Mouse (Mus musculus): ENCODE measurements around the gene S100a6. TPM values are rescaled to one million over a fixed set of nuclear protein-coding genes. Genes with fewer than 3 reads are reported as not detected.

The S100a6 gene
- polyA plus RNA-seq, 1 experiment from 2014 or later, result 37.8 TPM

DNA sequence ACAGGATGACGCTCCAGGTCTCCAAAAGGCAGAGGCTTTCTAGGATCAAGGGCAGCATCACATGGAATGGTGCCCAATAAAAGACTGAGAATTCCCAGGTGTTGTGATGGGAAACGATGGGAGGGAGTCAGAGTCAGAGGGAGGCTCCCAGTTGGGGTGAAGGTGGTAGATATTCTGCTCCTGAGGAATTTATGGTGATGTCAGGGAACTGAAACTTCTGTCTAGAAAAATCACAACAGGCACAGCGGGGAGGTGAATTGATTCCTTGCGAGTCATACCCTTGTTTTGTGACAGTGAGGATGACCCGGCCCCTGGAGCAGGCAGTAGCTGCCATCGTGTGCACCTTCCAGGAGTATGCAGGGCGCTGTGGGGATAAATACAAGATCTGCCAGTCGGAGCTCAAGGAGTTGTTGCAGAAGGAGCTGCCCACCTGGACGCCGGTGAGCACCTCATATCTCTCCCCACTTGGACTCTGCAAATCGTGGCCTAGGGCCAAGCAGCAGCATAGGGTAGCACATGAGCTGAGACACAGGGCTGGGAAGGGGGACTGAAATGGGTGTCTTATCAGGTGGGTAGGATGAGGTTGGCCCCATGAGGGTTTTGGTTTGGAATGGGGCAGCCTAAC lies 11.1 kb upstream of the S100a6 start, which contains the start of gene Gm42674:
Gene Gm42674 (plus strand): TSS at position 419 of the 625 bp plus-strand sequence.
- Histone ChIP-seq H3K27ac (no peak within 1 kb of the TSS), H3K4me2 (replicated peaks) (no peak within 1 kb of the TSS), H3K27me3 (no peaks in the 10 kb centered on the region), H3K4me3 (no peak within 1 kb of the TSS), H3K4me1 (peaks cover 36% of the 10 kb centered on the region), H3K9me3 (no peaks in the 10 kb centered on the region), H3K9ac (no peak within 1 kb of the TSS), H3K36me3 (no peaks in the 10 kb centered on the region)
- WGBS, result 86% methylated on average over 11 of the region's 11 CpGs
- ATAC-seq (ENCODE audit: insufficient number of reproducible peaks, insufficient read depth, low FRiP score, low TSS enrichment), result no peak

DNA sequence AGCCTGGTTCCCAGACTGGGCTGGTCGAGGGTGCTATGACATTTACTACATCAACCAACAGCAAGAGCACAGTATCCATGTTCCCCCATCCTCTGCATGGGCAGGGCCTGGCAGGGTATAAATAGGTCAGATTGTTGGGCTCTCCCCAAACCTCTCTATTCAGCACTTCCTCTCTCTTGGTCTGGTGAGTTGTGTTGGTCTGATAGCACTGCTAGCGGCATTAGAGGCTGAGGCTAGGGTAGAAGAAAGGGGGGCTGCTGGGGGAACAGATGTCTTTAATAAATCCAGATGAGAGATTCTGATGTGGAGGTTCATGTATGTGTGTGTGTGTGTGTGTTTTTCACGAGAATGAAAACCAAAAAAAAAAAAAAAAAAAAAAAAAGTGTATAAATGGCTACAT lies 9.1 kb upstream of the S100a6 start, which contains the start of gene S100a4:
Gene S100a4 (plus strand): TSS at position 149 of the 400 bp plus-strand sequence.
- no peaks in the 10 kb centered on the region for H3K9me3 ChIP-seq
- H3K4me1 ChIP-seq, result peaks cover 30% of the 10 kb centered on the region
- peak within 1 kb of the TSS; percentile 90 for H3K27ac ChIP-seq
- 0 out of 2 replicates have a peak within 1 kb of the TSS, but pooled peaks have one; percentile 2 for H3K4me2 ChIP-seq (replicated peaks)
- H3K4me3 ChIP-seq, result no peak within 1 kb of the TSS
- no peaks in the 10 kb centered on the region for H3K36me3 ChIP-seq
- no peak within 1 kb of the TSS for H3K9ac ChIP-seq
- H3K27me3 ChIP-seq, result no peaks in the 10 kb centered on the region
- ATAC-seq (ENCODE audit: insufficient number of reproducible peaks, insufficient read depth, low FRiP score, low TSS enrichment), result peak; percentile 62; the same call in 1 of the 2 replicates
- 23% methylated on average over 3 of the region's 3 CpGs for WGBS

DNA sequence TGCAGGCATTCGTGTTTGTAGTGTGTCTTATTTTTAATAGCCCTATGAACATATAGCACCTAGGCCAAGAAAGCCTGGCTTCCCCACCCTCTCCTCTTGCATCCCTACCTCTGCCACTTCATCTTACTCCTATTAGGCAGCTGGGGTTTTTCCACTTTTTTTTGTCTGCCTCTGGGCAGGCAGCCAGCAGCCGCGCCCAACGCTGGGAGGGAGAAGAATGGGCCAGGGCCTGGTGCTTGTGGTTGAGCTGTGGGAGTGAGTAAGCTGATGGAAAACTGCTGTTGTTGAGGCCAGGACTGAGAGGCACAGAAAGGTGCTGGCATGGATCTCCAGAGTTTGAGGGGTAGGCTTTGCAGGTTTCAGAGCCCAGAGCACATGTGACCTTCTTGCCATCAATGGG lies 8.3 kb upstream of the S100a6 start:
- WGBS, result 36% methylated on average over 4 of the region's 4 CpGs
- Histone ChIP-seq H3K27me3 (no peaks in the 10 kb centered on the region), H3K4me3 (no peak overlapping the region), H3K4me2 (replicated peaks) (0 out of 2 replicates have a peak overlapping the region, but pooled peaks have one; percentile 2), H3K4me1 (peaks cover 30% of the 10 kb centered on the region), H3K9me3 (no peaks in the 10 kb centered on the region), H3K27ac (peak overlapping the region; percentile 90), H3K36me3 (no peaks in the 10 kb centered on the region), H3K9ac (no peak overlapping the region)
- peak; percentile 64; the same call in 1 of the 2 replicates for ATAC-seq (ENCODE audit: insufficient number of reproducible peaks, insufficient read depth, low FRiP score, low TSS enrichment)

DNA sequence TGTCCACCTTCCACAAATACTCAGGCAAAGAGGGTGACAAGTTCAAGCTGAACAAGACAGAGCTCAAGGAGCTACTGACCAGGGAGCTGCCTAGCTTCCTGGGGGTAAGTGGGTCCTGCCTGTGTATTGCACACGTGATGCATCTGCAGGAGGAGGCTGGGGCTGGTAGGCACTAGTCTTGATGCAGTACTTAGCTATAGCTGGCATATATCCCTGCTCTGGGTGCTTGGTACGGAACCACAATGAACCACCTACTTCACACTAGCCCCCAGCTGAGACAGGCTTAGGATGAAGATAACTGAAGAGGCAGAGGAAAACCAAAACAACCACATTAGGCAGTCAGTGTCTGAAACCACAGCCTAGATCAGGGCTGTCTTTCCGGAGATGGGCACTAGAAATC lies 7.6 kb upstream of the S100a6 start:
- Histone ChIP-seq H3K27me3 (no peaks in the 10 kb centered on the region), H3K9me3 (no peaks in the 10 kb centered on the region), H3K4me3 (no peak overlapping the region), H3K4me2 (replicated peaks) (no peak overlapping the region), H3K9ac (no peak overlapping the region), H3K36me3 (no peaks in the 10 kb centered on the region), H3K27ac (peak overlapping the region; percentile 90), H3K4me1 (peaks cover 30% of the 10 kb centered on the region)
- 65% methylated on average over 3 of the region's 3 CpGs for WGBS
- ATAC-seq (ENCODE audit: insufficient number of reproducible peaks, insufficient read depth, low FRiP score, low TSS enrichment), result no peak

DNA sequence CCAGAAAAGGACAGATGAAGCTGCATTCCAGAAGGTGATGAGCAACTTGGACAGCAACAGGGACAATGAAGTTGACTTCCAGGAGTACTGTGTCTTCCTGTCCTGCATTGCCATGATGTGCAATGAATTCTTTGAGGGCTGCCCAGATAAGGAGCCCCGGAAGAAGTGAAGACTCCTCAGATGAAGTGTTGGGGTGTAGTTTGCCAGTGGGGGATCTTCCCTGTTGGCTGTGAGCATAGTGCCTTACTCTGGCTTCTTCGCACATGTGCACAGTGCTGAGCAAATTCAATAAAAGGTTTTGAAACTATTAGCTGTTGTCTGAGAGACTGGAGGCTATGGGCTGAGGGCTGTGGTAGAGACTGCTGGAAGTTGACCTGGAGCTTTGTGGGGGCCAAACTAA lies 6.9 kb upstream of the S100a6 start:
- Histone ChIP-seq H3K4me2 (replicated peaks) (no peak overlapping the region), H3K27me3 (no peaks in the 10 kb centered on the region), H3K9me3 (no peaks in the 10 kb centered on the region), H3K4me3 (no peak overlapping the region), H3K27ac (peak overlapping the region; percentile 90), H3K36me3 (no peaks in the 10 kb centered on the region), H3K9ac (no peak overlapping the region), H3K4me1 (peaks cover 33% of the 10 kb centered on the region)
- WGBS, result 59% methylated on average over 2 of the region's 2 CpGs
- no peak for ATAC-seq (ENCODE audit: insufficient number of reproducible peaks, insufficient read depth, low FRiP score, low TSS enrichment)

DNA sequence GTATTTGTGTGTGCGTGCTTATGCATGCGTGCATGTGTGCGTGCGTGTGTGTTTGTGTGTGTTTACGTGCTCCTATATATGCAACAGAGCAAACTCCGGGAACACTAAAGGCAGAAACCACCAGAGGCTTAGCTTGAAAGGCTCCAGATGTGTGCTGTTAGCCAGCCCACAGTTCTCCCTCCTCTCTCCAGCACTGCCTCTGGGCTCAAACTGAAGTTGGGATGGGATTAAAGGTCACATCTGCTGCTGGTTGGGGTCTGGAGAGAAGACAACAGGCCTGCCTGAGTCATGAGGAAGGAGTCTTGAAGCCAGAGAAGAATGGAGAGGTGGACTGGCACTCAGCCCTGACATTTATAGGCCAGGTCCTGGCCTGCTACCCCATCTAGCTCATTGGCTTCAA lies 6.5 kb upstream of the S100a6 start:
- Histone ChIP-seq H3K9me3 (no peaks in the 10 kb centered on the region), H3K4me3 (no peak overlapping the region), H3K27me3 (no peaks in the 10 kb centered on the region), H3K27ac (peak overlapping the region; percentile 90), H3K4me1 (peaks cover 35% of the 10 kb centered on the region), H3K4me2 (replicated peaks) (no peak overlapping the region), H3K36me3 (no peaks in the 10 kb centered on the region), H3K9ac (no peak overlapping the region)
- peak; percentile 42; the same call in 1 of the 2 replicates for ATAC-seq (ENCODE audit: insufficient number of reproducible peaks, insufficient read depth, low FRiP score, low TSS enrichment)
- 47% methylated on average over 6 of the region's 6 CpGs for WGBS

DNA sequence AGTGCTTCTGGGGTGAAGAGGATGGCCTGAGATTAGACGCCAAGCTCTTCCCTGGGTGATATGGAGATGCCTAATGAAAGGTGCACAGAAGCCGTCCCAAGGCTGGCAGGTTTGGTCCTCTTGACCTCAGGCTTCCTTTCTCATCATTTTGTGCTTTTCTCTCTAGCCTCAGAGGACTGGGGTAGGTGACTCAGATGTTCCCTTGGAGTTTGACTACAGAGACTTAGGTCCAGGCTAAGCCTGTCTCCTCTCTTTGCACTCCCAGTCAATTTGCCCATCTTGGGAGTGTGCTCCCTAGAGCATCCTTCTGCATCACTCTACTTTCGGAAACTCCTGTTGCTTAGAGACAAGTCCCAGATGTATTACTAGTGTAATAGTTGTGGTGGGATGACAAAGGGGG lies 5.3 kb upstream of the S100a6 start:
- 83% methylated on average over 3 of the region's 3 CpGs for WGBS
- no peak overlapping the region for H3K9ac ChIP-seq
- no peaks in the 10 kb centered on the region for H3K9me3 ChIP-seq
- H3K27ac ChIP-seq, result no peak overlapping the region
- H3K4me3 ChIP-seq, result no peak overlapping the region
- peaks cover 35% of the 10 kb centered on the region for H3K4me1 ChIP-seq
- H3K36me3 ChIP-seq, result no peaks in the 10 kb centered on the region
- ATAC-seq (ENCODE audit: insufficient number of reproducible peaks, insufficient read depth, low FRiP score, low TSS enrichment), result no peak
- H3K4me2 ChIP-seq (replicated peaks), result no peak overlapping the region
- no peaks in the 10 kb centered on the region for H3K27me3 ChIP-seq

DNA sequence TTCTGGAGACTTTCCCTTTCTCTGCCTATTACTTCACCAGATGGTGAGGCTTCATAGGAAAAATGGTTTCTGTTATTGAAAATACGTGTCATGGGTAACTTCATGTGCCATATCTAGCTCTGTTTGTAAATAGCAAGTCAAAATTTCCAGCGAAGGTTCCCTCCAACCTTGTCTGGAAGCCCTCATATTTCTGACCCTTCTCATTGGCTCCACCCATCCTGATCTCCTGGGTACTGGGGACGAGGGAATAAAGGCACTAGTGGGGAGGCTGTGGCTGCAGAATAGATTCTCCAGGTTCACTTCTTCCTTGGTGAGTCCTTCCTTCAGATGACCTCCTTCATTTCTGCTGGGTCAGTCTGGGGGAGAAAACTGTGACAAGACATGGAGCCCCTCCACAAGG lies 4.5 kb upstream of the S100a6 start, which contains the start of gene S100a5:
Gene S100a5 (plus strand): TSS at position 301 of the 400 bp plus-strand sequence.
- Histone ChIP-seq H3K9ac (no peak within 1 kb of the TSS), H3K27me3 (0 out of 2 replicates have a peak, but pooled peaks cover 2% of the 10 kb centered on the region), H3K36me3 (no peaks in the 10 kb centered on the region), H3K4me1 (peaks cover 40% of the 10 kb centered on the region), H3K9me3 (no peaks in the 10 kb centered on the region), H3K4me2 (replicated peaks) (no peak within 1 kb of the TSS), H3K27ac (no peak within 1 kb of the TSS), H3K4me3 (no peak within 1 kb of the TSS)
- ATAC-seq (ENCODE audit: insufficient number of reproducible peaks, insufficient read depth, low FRiP score, low TSS enrichment), result no peak
- 63% methylated on average over 3 of the region's 3 CpGs for WGBS

DNA sequence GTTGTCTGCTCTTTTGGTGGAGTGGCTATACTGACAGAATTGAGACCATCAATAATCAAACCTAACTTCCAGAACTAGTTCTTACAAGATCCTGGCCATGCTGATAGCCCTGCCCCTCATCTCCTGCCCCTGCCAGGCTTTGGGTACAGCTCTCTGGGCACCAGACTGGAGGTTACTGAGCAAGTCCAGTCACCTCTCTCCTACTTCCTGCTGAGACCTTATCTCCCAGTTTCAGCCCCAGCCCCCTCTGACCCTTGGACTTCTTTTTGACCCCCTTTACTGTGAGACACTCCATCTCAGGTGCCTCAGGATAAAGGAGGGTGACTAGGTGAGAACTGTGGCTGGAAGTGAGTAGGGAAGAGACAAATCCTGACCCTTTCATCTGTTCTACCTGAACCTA lies 3.6 kb upstream of the S100a6 start:
- Histone ChIP-seq H3K9ac (no peak overlapping the region), H3K4me1 (peaks cover 41% of the 10 kb centered on the region), H3K36me3 (no peaks in the 10 kb centered on the region), H3K4me2 (replicated peaks) (no peak overlapping the region), H3K27me3 (peaks cover 2% of the 10 kb centered on the region; the same call in 1 of the 2 replicates), H3K9me3 (no peaks in the 10 kb centered on the region), H3K27ac (no peak overlapping the region), H3K4me3 (no peak overlapping the region)
- ATAC-seq (ENCODE audit: insufficient number of reproducible peaks, insufficient read depth, low FRiP score, low TSS enrichment), result no peak

DNA sequence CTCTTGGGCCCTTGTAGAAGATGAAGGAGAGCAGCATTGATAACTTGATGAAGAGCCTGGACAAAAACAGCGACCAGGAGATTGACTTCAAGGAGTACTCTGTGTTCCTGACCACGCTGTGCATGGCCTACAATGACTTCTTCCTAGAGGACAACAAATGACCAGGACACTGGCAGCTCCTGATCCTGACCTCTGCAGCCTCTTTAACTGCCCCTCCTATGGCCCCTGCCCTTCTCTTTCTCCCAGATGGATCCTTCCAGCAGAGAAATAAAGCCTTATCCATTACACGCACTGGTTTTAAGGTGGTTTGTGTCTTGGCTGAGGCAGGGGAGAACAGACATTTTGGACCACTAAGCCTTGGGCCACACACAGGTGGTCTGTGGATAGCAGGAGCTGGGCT lies 1.2 kb upstream of the S100a6 start:
- no peak overlapping the region for H3K4me3 ChIP-seq
- peaks cover 23% of the 10 kb centered on the region; the same call in 1 of the 2 replicates for H3K4me1 ChIP-seq
- peaks cover 2% of the 10 kb centered on the region; the same call in 1 of the 2 replicates for H3K27me3 ChIP-seq
- H3K27ac ChIP-seq, result no peak overlapping the region
- no peak overlapping the region for H3K9ac ChIP-seq
- no peaks in the 10 kb centered on the region for H3K36me3 ChIP-seq
- ATAC-seq (ENCODE audit: insufficient number of reproducible peaks, insufficient read depth, low FRiP score, low TSS enrichment), result no peak
- no peaks in the 10 kb centered on the region for H3K9me3 ChIP-seq
- no peak overlapping the region for H3K4me2 ChIP-seq (replicated peaks)
- 92% methylated on average over 3 of the region's 3 CpGs for WGBS

DNA sequence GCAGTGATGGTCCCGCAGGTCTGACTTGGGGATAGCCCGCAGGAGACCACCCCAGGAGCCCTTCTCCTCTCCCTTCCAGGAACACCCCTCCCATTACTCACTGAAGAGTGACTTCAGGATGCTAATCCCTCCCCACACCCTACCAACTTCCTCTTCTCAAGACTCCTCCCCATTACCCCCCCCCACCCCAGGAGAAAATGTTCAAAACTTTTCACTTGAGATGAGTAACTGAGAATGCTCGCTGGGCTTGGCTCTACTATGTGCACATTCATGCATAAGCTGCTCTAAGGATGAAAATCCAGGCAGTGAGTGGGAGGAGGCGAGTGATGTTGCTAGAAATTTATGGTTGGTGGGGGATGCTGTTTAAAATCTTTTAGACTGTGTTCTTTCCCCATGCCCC lies 621 bp upstream of the S100a6 start:
- H3K9me3 ChIP-seq, result no peaks in the 10 kb centered on the region
- H3K9ac ChIP-seq, result no peak overlapping the region
- H3K4me1 ChIP-seq, result peaks cover 23% of the 10 kb centered on the region; the same call in 1 of the 2 replicates
- no peak overlapping the region for H3K4me2 ChIP-seq (replicated peaks)
- no peak for ATAC-seq (ENCODE audit: insufficient number of reproducible peaks, insufficient read depth, low FRiP score, low TSS enrichment)
- H3K27me3 ChIP-seq, result peaks cover 2% of the 10 kb centered on the region; the same call in 1 of the 2 replicates
- WGBS, result 72% methylated on average over 4 of the region's 4 CpGs
- H3K36me3 ChIP-seq, result no peaks in the 10 kb centered on the region
- H3K4me3 ChIP-seq, result no peak overlapping the region
- no peak overlapping the region for H3K27ac ChIP-seq

DNA sequence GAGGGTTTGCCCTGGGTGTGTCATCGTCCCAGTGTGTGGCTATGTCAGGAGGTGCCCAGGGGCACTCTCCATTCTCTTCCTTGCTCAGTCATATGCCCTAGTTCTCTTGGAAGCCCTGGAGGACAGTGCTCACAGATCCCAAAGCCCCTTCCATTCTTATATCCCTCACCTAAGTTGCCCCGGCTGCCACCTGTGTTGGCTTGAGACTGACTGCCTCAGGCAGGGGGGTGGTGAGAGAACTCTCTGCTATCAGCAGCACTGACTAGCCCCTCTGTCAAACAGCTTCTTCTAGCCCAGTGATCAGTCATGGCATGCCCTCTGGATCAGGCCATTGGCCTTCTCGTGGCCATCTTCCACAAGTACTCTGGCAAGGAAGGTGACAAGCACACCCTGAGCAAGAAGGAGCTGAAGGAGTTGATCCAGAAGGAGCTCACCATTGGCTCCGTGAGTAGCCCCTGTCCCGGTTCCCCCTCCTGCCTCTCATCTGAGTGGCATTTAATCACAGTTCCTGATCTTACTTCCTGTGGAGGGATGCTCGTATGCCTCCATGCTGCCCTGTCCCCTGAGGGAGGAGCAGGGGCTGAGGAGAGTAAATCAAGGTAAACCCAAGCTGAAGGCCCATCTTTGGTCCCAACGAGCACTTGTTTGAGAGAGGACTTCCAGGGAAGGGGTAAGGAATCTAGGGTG lies 922 bp downstream of the S100a6 start:
- H3K9me3 ChIP-seq, result no peaks in the 10 kb centered on the region
- H3K36me3 ChIP-seq, result no peaks in the 10 kb centered on the region
- H3K4me3 ChIP-seq, result 0 out of 2 replicates have a peak overlapping the region, but pooled peaks have one; percentile 31
- no peak overlapping the region for H3K27ac ChIP-seq
- WGBS, result 50% methylated on average over 7 of the region's 7 CpGs
- ATAC-seq (ENCODE audit: insufficient number of reproducible peaks, insufficient read depth, low FRiP score, low TSS enrichment), result no peak
- no peak overlapping the region for H3K9ac ChIP-seq
- H3K4me2 ChIP-seq (replicated peaks), result peak overlapping the region; percentile 60
- peaks cover 2% of the 10 kb centered on the region; the same call in 1 of the 2 replicates for H3K27me3 ChIP-seq
- H3K4me1 ChIP-seq, result peaks cover 23% of the 10 kb centered on the region; the same call in 1 of the 2 replicates
